Mouse (Mus musculus) spleen, adult 18-20 months (tissue): ENCODE measurements around the gene Rnd3.

ENCODE experiments used
- DNase-seq, 2 experiments: peaks; one replicate each; pipeline ENCODE4 v3.0.0; 2022; ENCODE audit warnings: mixed read lengths in 2 of 2

Rnd3 gene

GRCm38 (mm10) chr2:51148975-51149374 lies at the start of gene Rnd3:
TSS of gene Rnd3 (minus strand) at chr2:51149111.
- peak; percentile 67 to 77 for DNase-seq

GRCm38 (mm10) chr2:51192319-51192718 lies 43.4 kb upstream of the Rnd3 start:
- no peak for DNase-seq

- no peak for DNase-seq
These were observed 36.9 kb upstream of the Rnd3 start for GRCm38 (mm10) chr2:51185762-51186161.

GRCm38 (mm10) chr2:51182990-51183389 lies 34.1 kb upstream of the Rnd3 start:
- no peak for DNase-seq

- no peak for DNase-seq
These were observed 32.5 kb upstream of the Rnd3 start for GRCm38 (mm10) chr2:51181376-51181775.

GRCm38 (mm10) chr2:51179096-51179495 lies 30.2 kb upstream of the Rnd3 start:
- DNase-seq = no peak

- DNase-seq = no peak
These were observed 28.7 kb upstream of the Rnd3 start for GRCm38 (mm10) chr2:51177615-51178014.

- no peak for DNase-seq
These were observed 26.4 kb upstream of the Rnd3 start for GRCm38 (mm10) chr2:51175276-51175675.

- no peak for DNase-seq
These were observed 12.2 kb upstream of the Rnd3 start for GRCm38 (mm10) chr2:51161110-51161509.

- DNase-seq = peak in 1 of 2 experiments; percentile 7
These were observed 457 bp downstream of the Rnd3 start for GRCm38 (mm10) chr2:51148454-51148853.

GRCm38 (mm10) chr2:51148065-51148407 lies 875 bp downstream of the Rnd3 start:
- DNase-seq = no peak

GRCm38 (mm10) chr2:51147318-51148064 lies 1.4 kb downstream of the Rnd3 start:
- DNase-seq = peak; percentile 16 to 42

GRCm38 (mm10) chr2:51146871-51147317 lies 2.0 kb downstream of the Rnd3 start:
- peak; percentile 27 to 47 for DNase-seq

GRCm38 (mm10) chr2:51145838-51146470 lies 3.0 kb downstream of the Rnd3 start:
- no peak for DNase-seq

- DNase-seq = no peak
These were observed 4.4 kb downstream of the Rnd3 start for GRCm38 (mm10) chr2:51144380-51145120.

GRCm38 (mm10) chr2:51142422-51142821 lies 6.5 kb downstream of the Rnd3 start:
- no peak for DNase-seq

GRCm38 (mm10) chr2:51141345-51141744 lies 7.6 kb downstream of the Rnd3 start:
- no peak for DNase-seq

- DNase-seq = no peak
These were observed 8.4 kb downstream of the Rnd3 start for GRCm38 (mm10) chr2:51140486-51140885.

GRCm38 (mm10) chr2:51139912-51140446 lies 8.9 kb downstream of the Rnd3 start:
- DNase-seq = no peak

GRCm38 (mm10) chr2:51139218-51139911 lies 9.5 kb downstream of the Rnd3 start:
- DNase-seq = no peak

- DNase-seq = no peak
These were observed 11.2 kb downstream of the Rnd3 start for GRCm38 (mm10) chr2:51137726-51138125.

- DNase-seq = no peak
These were observed 16.7 kb downstream of the Rnd3 start for GRCm38 (mm10) chr2:51132181-51132580.

- DNase-seq = no peak
These were observed 20.8 kb downstream of the Rnd3 start for GRCm38 (mm10) chr2:51128090-51128489.
